Mouse (Mus musculus) urinary bladder, postnatal 10 days (tissue): ENCODE data around the gene Serpina3k.
"Not testable (repeated sequence)": the region's sequence is repeated elsewhere in the genome, so short reads cannot be mapped to it uniquely, and the experiment has no call there.

Experiments used
- DNase-seq: peaks from one replicate; pipeline ENCODE4 v3.0.0; 2022; ENCODE audit warnings: low spot score

Serpina3k gene

GRCm38 (mm10) chr12:104338226-104338625 is at the start of gene Serpina3k, which contains the start of gene Serpina3m:
Gene Serpina3k, plus strand, starts transcription at chr12:104338486.
Gene Serpina3m, plus strand, starts transcription at chr12:104338486.
- DNase-seq: not testable (repeated sequence)

DNA sequence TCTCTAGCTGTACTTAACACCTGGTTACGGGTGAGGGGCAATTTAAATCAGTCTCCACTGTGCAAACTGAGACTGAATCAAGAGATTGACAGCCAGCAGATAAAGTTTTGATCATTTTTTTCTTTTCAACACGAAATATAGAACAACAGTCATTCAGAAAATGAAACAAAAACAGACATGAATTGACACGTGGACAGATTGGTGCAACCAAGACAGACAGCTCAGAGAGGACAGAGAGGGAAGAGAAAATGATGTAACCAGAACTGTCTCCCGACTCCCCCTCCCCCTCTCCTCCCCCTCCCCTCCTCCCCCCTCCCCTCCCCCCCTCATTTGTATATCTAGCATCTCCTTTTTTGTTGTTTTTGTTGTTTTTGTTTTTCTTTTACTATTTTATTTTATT is 48.4 kb upstream of the Serpina3k start:
- no peak for DNase-seq

DNA sequence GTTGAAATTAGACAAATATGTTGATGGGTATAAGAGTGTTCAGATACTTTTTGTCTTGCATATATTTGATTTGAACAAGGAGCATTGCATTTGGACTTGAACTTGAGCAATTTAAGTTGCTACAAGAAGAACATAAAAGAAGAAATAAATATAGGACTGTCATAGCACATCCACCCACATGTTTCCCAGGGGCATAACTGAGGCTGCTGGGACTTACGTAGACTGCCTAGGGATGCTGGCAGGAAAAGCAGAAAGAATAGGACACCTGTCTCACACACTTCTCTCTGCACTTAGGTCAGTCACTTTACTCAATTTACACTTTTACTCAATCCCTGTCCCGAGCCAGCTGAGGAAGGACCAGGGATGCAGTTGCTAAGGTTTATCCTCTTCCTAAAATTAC is 44.3 kb upstream of the Serpina3k start:
- no peak for DNase-seq

- DNase-seq: no peak
These were observed 40.2 kb upstream of the Serpina3k start for GRCm38 (mm10) chr12:104298049-104298448.

DNA sequence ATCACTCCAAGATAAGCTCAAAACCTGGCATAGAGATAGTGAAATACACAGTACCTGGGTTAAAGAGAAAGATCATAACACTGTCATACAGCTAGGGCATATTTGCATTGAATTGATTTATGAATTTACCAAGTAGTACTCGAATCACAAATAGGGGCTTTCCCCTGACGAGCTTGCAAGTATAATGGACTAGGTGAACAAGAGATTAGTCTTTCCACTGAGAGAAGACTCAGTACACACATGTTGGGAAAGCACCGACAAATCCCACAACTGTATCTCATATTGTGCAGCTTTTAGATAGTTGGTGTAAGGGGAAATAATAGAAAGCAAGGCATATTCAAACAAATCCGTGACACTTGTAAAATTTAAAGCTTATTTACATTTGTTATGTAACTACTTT is 32.3 kb upstream of the Serpina3k start:
- DNase-seq: no peak

DNA sequence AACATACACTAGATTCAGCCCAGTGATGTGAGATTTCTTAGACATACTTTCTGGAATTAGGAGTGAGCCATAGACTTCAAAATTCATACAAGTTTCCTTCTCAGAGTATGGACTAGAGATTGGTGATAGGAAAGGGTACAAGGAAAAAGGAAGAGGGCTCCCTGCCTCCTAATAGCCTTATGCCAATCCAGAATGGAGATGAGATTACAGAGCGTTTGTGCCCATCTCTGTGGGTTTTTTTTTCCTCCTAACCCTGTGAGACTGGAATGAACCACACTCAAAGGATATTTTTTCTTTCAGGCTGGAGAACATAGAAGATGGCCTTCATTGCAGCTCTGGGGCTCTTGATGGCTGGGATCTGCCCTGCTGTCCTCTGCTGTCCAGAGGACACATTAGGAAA is 24.0 kb upstream of the Serpina3k start, which contains the start of gene Serpina3j:
Gene Serpina3j, plus strand, starts transcription at position 301 of the 400 bp plus-strand sequence.
- DNase-seq: no peak

- no peak for DNase-seq
These were observed 15.8 kb upstream of the Serpina3k start for GRCm38 (mm10) chr12:104322454-104322853.

DNA sequence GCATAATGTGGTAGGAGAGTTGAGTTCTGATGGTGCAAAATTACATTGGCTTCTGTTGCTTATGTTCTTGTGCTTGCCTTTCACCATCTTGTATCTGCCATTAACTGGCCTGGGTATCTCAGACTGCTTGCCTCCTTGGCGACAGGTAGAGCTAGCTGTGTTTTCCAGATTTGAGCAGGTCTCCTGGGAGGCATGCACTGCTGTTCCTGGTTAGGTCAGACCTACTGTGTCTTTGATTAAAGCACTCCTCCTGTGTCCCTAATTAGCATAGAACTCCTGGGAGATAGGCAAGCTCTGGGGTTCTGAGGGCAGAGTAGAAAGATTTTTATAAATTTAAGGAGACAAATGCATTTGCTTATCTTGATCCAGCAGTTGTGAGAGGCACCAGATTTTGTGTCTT is 6.6 kb upstream of the Serpina3k start:
- no peak for DNase-seq

GRCm38 (mm10) chr12:104336873-104337272 is 1.4 kb upstream of the Serpina3k start:
- not testable (repeated sequence) for DNase-seq

- DNase-seq: no peak
These were observed 419 bp downstream of the Serpina3k start for GRCm38 (mm10) chr12:104338705-104339104.

DNA sequence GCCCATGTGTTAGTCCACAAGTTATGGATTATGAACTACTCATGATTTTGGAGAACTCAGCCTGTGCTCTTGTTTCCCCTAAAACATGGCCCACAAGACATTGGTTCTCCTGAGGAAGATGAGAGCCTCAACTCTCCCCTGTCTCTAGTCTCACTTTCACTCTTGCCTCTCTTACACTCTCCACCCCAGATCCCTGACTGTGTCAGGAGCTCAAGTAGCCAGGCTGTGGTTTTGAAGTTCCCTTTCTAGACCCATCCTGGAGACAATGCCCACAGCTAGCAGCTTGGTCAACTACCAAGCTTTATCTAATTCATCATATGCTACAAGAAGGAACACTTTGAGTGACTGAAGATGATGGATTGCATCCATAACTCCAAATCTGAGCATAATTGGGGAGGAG is 4.2 kb downstream of the Serpina3k start:
- not testable (repeated sequence) for DNase-seq

GRCm38 (mm10) chr12:104345181-104345580 is 6.9 kb downstream of the Serpina3k start:
- no peak for DNase-seq

DNA sequence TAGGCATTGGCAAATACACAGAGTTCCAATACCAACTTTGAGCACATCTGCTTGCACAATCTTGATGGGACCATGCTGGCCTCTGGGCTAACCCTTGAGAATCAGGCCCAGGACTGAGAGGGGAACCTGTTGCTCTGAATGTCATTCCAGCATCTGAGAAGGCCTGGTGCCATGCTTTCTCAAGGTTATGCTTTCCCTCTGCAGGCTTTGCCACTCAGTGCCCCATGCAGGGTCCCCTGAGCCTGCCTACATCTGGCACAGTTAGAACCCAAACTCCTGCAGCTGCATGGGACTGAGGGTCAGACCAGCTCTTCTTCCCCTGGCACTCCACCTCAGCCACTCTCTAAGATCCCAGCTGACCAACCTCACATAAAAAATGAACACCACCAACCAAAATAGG is 7.4 kb downstream of the Serpina3k start:
- DNase-seq: no peak

DNA sequence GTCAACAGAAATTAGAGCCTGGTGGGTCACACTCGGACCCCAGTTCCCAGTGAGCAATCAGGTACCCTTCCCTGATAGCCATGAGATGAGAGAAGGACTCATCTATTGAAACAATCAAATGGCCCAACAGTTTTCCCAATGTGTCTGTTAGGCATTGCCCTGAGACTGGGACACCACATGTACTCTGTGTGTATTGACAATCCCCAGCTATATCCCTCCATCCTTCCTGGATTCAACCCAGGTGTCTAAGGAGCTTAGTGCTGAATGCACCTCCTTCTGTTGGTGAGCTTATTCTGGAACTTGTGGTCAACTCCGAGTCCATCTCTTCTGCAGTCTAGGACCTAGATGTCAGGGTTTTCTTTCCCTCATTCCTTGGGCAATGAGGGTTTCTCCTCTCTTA is 8.8 kb downstream of the Serpina3k start:
- no peak for DNase-seq

GRCm38 (mm10) chr12:104351812-104352211 is 13.5 kb downstream of the Serpina3k start:
- DNase-seq: peak; percentile 16

GRCm38 (mm10) chr12:104356006-104356405 is 17.7 kb downstream of the Serpina3k start:
- DNase-seq: no peak

DNA sequence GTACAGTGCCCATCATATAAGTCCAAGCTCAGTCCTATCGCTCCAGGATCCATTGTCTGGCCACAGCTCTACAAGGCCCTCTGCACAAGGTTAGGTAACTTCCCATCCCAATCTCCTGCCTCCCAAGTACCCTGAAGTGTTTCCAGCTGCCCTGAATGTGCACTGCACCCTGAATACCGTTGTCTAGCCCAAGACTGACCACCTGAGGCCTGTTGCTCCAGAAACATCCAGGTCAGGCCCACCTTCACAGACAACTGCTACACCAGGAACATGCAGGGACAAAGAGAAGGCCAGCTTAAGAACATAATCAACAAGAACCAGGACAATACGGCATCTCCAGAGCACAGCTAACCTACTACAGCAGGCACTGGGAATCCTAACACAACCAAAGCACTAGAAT is 31.7 kb downstream of the Serpina3k start:
- no peak for DNase-seq

DNA sequence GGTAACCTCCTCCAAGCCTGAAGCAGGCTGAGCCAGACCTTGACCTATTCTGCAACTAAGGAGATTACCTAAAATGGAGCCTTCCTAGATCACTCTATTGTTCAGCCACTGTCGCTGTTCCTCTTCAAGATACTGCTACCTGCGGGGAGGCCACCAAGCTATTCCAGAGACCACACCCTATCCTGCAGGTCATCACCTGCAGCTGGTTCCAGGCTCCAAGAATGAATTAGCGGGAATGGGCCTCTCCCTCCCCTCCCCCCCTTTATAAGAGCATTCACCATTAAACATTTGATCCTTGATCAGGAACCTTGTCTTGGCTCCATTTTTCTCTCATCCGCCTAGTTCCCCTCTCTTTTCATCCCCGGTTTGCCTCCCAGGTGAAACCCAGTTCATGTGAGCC is 38.9 kb downstream of the Serpina3k start:
- DNase-seq: not testable (repeated sequence)

DNA sequence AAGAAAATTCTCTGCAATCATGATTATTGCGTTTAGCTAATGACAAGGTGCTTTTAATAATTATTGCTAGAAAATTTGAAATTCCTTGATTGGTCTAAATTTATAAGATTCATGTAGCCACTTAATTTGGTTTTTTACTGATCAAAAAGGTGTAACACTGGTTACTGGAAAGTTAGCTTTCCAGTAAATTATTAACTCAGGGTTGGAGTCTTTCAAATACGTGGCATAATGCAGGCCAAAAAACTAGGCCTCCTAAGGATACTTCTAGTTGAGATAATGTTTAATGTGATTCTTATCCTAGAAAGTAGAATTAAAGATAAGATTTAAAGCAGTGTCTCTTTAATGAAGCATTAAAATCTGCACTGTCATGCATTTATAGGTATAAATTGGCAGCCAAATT is 40.1 kb downstream of the Serpina3k start:
- DNase-seq: not testable (repeated sequence)

GRCm38 (mm10) chr12:104378815-104379214 is 40.5 kb downstream of the Serpina3k start:
- not testable (repeated sequence) for DNase-seq

DNA sequence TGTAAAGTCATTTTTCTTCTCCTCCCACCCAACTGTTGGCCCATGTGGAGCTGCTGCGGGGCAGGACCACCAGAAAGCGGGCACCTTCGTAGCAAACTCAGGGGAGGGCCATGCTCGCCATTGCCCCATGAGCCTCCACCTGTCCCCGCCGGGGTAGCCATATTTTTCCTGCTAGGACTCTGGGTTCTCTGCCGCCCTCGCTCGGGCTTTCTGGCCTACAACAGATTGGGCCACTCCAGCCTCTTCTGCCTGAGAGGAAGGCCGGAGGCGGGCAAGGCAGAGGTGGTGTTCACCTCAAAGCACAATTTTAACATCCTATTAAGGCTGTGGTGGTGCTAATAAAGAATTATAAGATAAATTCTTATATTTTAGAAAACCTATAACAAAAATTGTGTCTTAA is 41.6 kb downstream of the Serpina3k start:
- no peak for DNase-seq

- not testable (repeated sequence) for DNase-seq
These were observed 42.9 kb downstream of the Serpina3k start for GRCm38 (mm10) chr12:104381071-104381604.

- not testable (repeated sequence) for DNase-seq
These were observed 47.7 kb downstream of the Serpina3k start for GRCm38 (mm10) chr12:104385987-104386386.

DNA sequence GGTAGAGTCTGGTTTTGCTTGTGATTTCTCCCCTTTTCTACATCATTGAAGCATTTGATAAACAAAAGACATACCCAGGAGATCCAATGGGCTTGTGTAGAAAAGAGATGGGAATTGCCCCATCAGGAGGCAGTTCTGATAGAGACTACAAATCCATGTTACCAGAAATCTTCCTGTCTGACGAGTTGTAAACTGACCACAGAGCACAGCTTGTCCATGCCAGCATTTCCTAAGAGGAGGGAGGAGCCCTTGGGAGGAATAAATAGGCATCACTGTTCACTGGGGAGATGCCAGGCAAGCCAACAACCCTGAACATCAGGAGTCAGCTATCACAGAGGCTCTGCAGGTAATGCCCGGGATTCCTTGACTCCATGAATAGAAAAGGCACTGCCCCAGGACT is 48.6 kb downstream of the Serpina3k start:
- DNase-seq: not testable (repeated sequence)
